Mouse (Mus musculus) MEL (cell line): ENCODE results near the gene Pdpr. TPM values are rescaled to one million over a fixed set of nuclear protein-coding genes. Genes with fewer than 3 reads are reported as not detected.
"Not testable (repeated sequence)": the region's sequence is repeated elsewhere in the genome, so short reads cannot be mapped to it uniquely, and the experiment has no call there.

Experiments
- DNase-seq: peaks from one replicate; pipeline ENCODE4 v3.0.0; 2011; ENCODE audit warnings: low read depth, low spot score
- H3K27ac ChIP-seq: 2 replicates; pipeline ENCODE4 v1.5.1; 2012; ENCODE audit warnings: low read depth, mild to moderate bottlenecking, control low read depth, low read length, moderate library complexity; ENCODE audit not compliant: control insufficient read depth
- H3K27me3 ChIP-seq, 2 experiments: fragments of 150-350 bp in 1 of 2; sonication (generic) in 1 of 2; 2 replicates each; pipeline ENCODE4 v1.6.1; 2012; ENCODE audit warnings: low read length in 2 of 2, mild to moderate bottlenecking in 2 of 2, improper control_type of control experiment in 1 of 2, moderate library complexity in 1 of 2; ENCODE audit not compliant: insufficient read depth in 2 of 2, control insufficient read depth in 1 of 2
- H3K36me3 ChIP-seq, 2 experiments: 2 replicates each; pipeline ENCODE4 v1.6.1; 2012 to 2014; ENCODE audit warnings: low read length in 2 of 2, improper control_type of control experiment in 1 of 2, inconsistent platforms in 1 of 2, mild to moderate bottlenecking in 1 of 2; ENCODE audit not compliant: insufficient read depth in 2 of 2, control insufficient read depth in 1 of 2
- H3K4me1 ChIP-seq, 2 experiments: fragments of 150-350 bp in 1 of 2; sonication (generic) in 1 of 2; 2 replicates each; pipeline ENCODE4 v1.6.1; 2012; ENCODE audit warnings: low read length in 2 of 2, improper control_type of control experiment in 1 of 2, mild to moderate bottlenecking in 1 of 2; ENCODE audit not compliant: insufficient read depth in 2 of 2, control insufficient read depth in 1 of 2
- H3K4me3 ChIP-seq, 2 experiments: fragments of 150-350 bp in 1 of 2; sonication (generic) in 1 of 2; 2 replicates each; pipeline ENCODE4 v1.5.1; 2012; ENCODE audit warnings: low read depth in 2 of 2, low read length in 2 of 2, mild to moderate bottlenecking in 2 of 2, moderate library complexity in 2 of 2, control low read depth in 1 of 2, improper control_type of control experiment in 1 of 2; ENCODE audit not compliant: control insufficient read depth in 1 of 2, insufficient read depth in 1 of 2
- H3K79me2 ChIP-seq: 2 replicates; pipeline ENCODE4 v1.6.1; 2012; ENCODE audit warnings: mild to moderate bottlenecking, low read length, moderate library complexity; ENCODE audit not compliant: control insufficient read depth, poor library complexity, insufficient read depth
- H3K9ac ChIP-seq: 2 replicates; pipeline ENCODE4 v1.6.1; 2012; ENCODE audit warnings: low read depth, mild to moderate bottlenecking, control low read depth, low read length, moderate library complexity; ENCODE audit not compliant: control insufficient read depth, poor library complexity, severe bottlenecking
- H3K9me3 ChIP-seq: fragments of 150-350 bp; sonication (generic); replicated peaks from 2 replicates; pipeline ENCODE4 v1.6.1; 2012; ENCODE audit warnings: mild to moderate bottlenecking, low read length, improper control_type of control experiment, moderate library complexity; ENCODE audit not compliant: insufficient read depth
- CHD1 ChIP-seq: IDR thresholded peaks from 2 replicates; pipeline ENCODE4 v1.6.1; 2012; ENCODE audit warnings: low read depth, mild to moderate bottlenecking, inconsistent platforms, low read length, improper control_type of control experiment
- CTCF ChIP-seq, 3 experiments: IDR thresholded peaks in 2 of 3; conservative IDR thresholded peaks in 1 of 3; 2 replicates each; pipeline ENCODE4 v1.5.1; 2011 to 2012; ENCODE audit warnings: low read length in 3 of 3, low read depth in 2 of 3, mild to moderate bottlenecking in 2 of 3, improper control_type of control experiment in 1 of 3, inconsistent platforms in 1 of 3, mixed read lengths in 1 of 3, moderate library complexity in 1 of 3; ENCODE audit not compliant: control insufficient read depth in 1 of 3, insufficient read depth in 1 of 3, poor library complexity in 1 of 3, severe bottlenecking in 1 of 3
- E2F4 ChIP-seq: IDR thresholded peaks from 2 replicates; pipeline ENCODE4 v1.6.1; 2011; ENCODE audit warnings: low read depth, low read length, improper control_type of control experiment, borderline replicate concordance
- ELF1 ChIP-seq: IDR thresholded peaks from 2 replicates; pipeline ENCODE4 v1.6.1; 2014; ENCODE audit warnings: low read depth, mild to moderate bottlenecking, inconsistent platforms, low read length, improper control_type of control experiment, moderate library complexity
- ETS1 ChIP-seq: IDR thresholded peaks from 2 replicates; pipeline ENCODE4 v1.6.1; 2012; ENCODE audit warnings: low read depth, mild to moderate bottlenecking, inconsistent platforms, low read length, improper control_type of control experiment, moderate library complexity
- GABPA ChIP-seq: IDR thresholded peaks from 2 replicates; pipeline ENCODE4 v1.6.1; 2012; ENCODE audit warnings: low read depth, mild to moderate bottlenecking, inconsistent platforms, low read length, improper control_type of control experiment, moderate library complexity
- JUND ChIP-seq: IDR thresholded peaks from 2 replicates; pipeline ENCODE4 v1.6.1; 2011; ENCODE audit warnings: low read depth, mild to moderate bottlenecking, improper control_type of control experiment, low read length
- KAT2A ChIP-seq: conservative IDR thresholded peaks from 2 replicates; pipeline ENCODE4 v1.6.1; 2012; ENCODE audit warnings: low read depth, low read length, improper control_type of control experiment, inconsistent platforms
- MAX ChIP-seq: IDR thresholded peaks from 2 replicates; pipeline ENCODE4 v1.6.1; 2011; ENCODE audit warnings: low read length, improper control_type of control experiment
- MXI1 ChIP-seq: IDR thresholded peaks from 2 replicates; pipeline ENCODE4 v1.6.1; 2011; ENCODE audit warnings: mild to moderate bottlenecking, low read depth, low read length, improper control_type of control experiment
- MYB ChIP-seq: IDR thresholded peaks from 2 replicates; pipeline ENCODE4 v1.6.1; 2011; ENCODE audit warnings: mild to moderate bottlenecking, low read depth, low read length, improper control_type of control experiment
- POLR2A ChIP-seq, 2 experiments: IDR thresholded peaks; 2 replicates each; pipeline ENCODE4 v1.6.1; 2011 to 2012; ENCODE audit warnings: low read length in 2 of 2, mild to moderate bottlenecking in 2 of 2, control low read depth in 1 of 2, improper control_type of control experiment in 1 of 2, low read depth in 1 of 2, moderate library complexity in 1 of 2; ENCODE audit not compliant: control insufficient read depth in 1 of 2, insufficient read depth in 1 of 2, poor library complexity in 1 of 2
- POLR2AphosphoS2 ChIP-seq: IDR thresholded peaks from 2 replicates; pipeline ENCODE4 v1.6.1; 2011; ENCODE audit warnings: low read length, improper control_type of control experiment
- POLR2AphosphoS5 ChIP-seq: IDR thresholded peaks from 2 replicates; pipeline ENCODE4 v1.6.1; 2012; ENCODE audit warnings: low read depth, borderline replicate concordance, mild to moderate bottlenecking, inconsistent platforms, low read length, moderate library complexity, mixed read lengths
- SMC3 ChIP-seq: IDR thresholded peaks from 2 replicates; pipeline ENCODE4 v1.6.1; 2011; ENCODE audit warnings: low read depth, low read length, improper control_type of control experiment
- TBP ChIP-seq: IDR thresholded peaks from 2 replicates; pipeline ENCODE4 v1.8.0; 2011; ENCODE audit warnings: low read depth, low read length, improper control_type of control experiment
- TCF12 ChIP-seq: IDR thresholded peaks from 2 replicates; pipeline ENCODE4 v1.6.1; 2014; ENCODE audit warnings: low read depth, mild to moderate bottlenecking, inconsistent platforms, low read length, improper control_type of control experiment, moderate library complexity
- USF1 ChIP-seq: IDR thresholded peaks from 2 replicates; pipeline ENCODE4 v1.6.1; 2014; ENCODE audit warnings: low read depth, mild to moderate bottlenecking, inconsistent platforms, low read length, improper control_type of control experiment, moderate library complexity
- USF2 ChIP-seq, 2 experiments: IDR thresholded peaks; 2 replicates each; pipeline ENCODE4 v1.6.1; 2011 to 2012; ENCODE audit warnings: improper control_type of control experiment in 2 of 2, low read length in 2 of 2, borderline replicate concordance in 1 of 2, inconsistent platforms in 1 of 2, low read depth in 1 of 2, mild to moderate bottlenecking in 1 of 2; ENCODE audit not compliant: insufficient read depth in 1 of 2
- ZC3H11A ChIP-seq: IDR thresholded peaks from 2 replicates; pipeline ENCODE4 v1.6.1; 2012; ENCODE audit warnings: low read depth, mild to moderate bottlenecking, inconsistent platforms, low read length, improper control_type of control experiment
- ZKSCAN1 ChIP-seq: IDR thresholded peaks from 2 replicates; pipeline ENCODE4 v1.6.1; 2012; ENCODE audit warnings: low read depth, mild to moderate bottlenecking, inconsistent platforms, low read length, improper control_type of control experiment, moderate library complexity
- ZNF384 ChIP-seq: IDR thresholded peaks from 2 replicates; pipeline ENCODE4 v1.6.1; 2012; ENCODE audit warnings: low read depth, mild to moderate bottlenecking, inconsistent platforms, low read length, improper control_type of control experiment
- polyA plus RNA-seq, 2 experiments: library from polyadenylated mRNA; stranded (reverse) in 1 of 2; unstranded in 1 of 2; fragments of >175 nt in 1 of 2; fragments of >200 nt in 1 of 2; gene quantifications; 2 replicates each; pipeline versions ENCODE4 v1.2.1 to v1.2.4; 2012; ENCODE audit warnings: low replicate concordance in 2 of 2, low read depth in 1 of 2; ENCODE audit not compliant: insufficient read length in 2 of 2, insufficient read depth in 1 of 2, missing spikeins in 1 of 2
- total RNA-seq: library from RNA; depleted of rRNA; stranded (reverse); fragments of 300-350 nt; gene quantifications from 2 replicates; pipeline ENCODE4 v1.2.3, GENCODE M21; 2012

The Pdpr gene
- total and polyA plus RNA-seq, 3 experiments: 13.4 to 13.5 TPM; not detected in 1

- DNase-seq, H3K27ac ChIP-seq, H3K4me3 ChIP-seq, H3K9ac ChIP-seq, H3K79me2 ChIP-seq, H3K9me3 ChIP-seq, H3K27me3 ChIP-seq, H3K4me1 ChIP-seq, H3K36me3 ChIP-seq: not testable (repeated sequence)
- peak; percentile 63; the same call in 1 of the 2 replicates for TF ChIP-seq TBP
Measured at GRCm38 (mm10) chr8:111092326-111092725, 2.1 kb upstream of the Pdpr start, which contains the start of gene Clec18a. Gene Clec18a, minus strand, starts transcription at chr8:111092426.

- H3K27me3 ChIP-seq, H3K4me1 ChIP-seq, H3K27ac ChIP-seq, H3K9me3 ChIP-seq, H3K36me3 ChIP-seq: not testable (repeated sequence)
- Histone ChIP-seq H3K9ac (peak overlapping the region; percentile 80), H3K4me3 (peak overlapping the region; percentile 86 to 90), H3K79me2 (peaks cover 11% of the 10 kb centered on the region)
- TF ChIP-seq POLR2A (IDR thresholded peaks at IDR 0.05; ENCODE audit: control insufficient read depth in 1 of 2, insufficient read depth in 1 of 2, low read depth in 1 of 2, low read length in 2 of 2, poor library complexity in 1 of 2): peak in 1 of 2 experiments; percentile 37; a peak in 1 of 4 replicates
- peak; percentile 37 for TF ChIP-seq MXI1
- peak; percentile 39 for DNase-seq
Measured at GRCm38 (mm10) chr8:111094719-111095302, 381 bp downstream of the Pdpr start.

GRCm38 (mm10) chr8:111114891-111115290 is 20.5 kb downstream of the Pdpr start:
- H3K4me3 ChIP-seq: no peak overlapping the region
- peaks cover 0 to 10% of the 10 kb centered on the region in 2 experiments; a peak in 2 of 4 replicates for H3K36me3 ChIP-seq
- no peak for DNase-seq

GRCm38 (mm10) chr8:111119481-111119880 is 25.1 kb downstream of the Pdpr start:
- peaks cover 0 to 13% of the 10 kb centered on the region in 2 experiments; a peak in 2 of 4 replicates for H3K36me3 ChIP-seq
- H3K9me3 ChIP-seq: no peaks in the 10 kb centered on the region
- no peak overlapping the region for H3K4me3 ChIP-seq
- H3K27ac ChIP-seq: no peak overlapping the region
- H3K9ac ChIP-seq: no peak overlapping the region
- no peaks in the 10 kb centered on the region for H3K79me2 ChIP-seq
- no peaks in the 10 kb centered on the region for H3K27me3 ChIP-seq
- TF ChIP-seq POLR2A (IDR thresholded peaks at IDR 0.05; ENCODE audit: control insufficient read depth in 1 of 2, insufficient read depth in 1 of 2, low read depth in 1 of 2, low read length in 2 of 2, poor library complexity in 1 of 2): no peak
- no peak for TF ChIP-seq GABPA
- no peak for TF ChIP-seq CTCF (IDR thresholded peaks at IDR 0.05 in 2 of 3, conservative IDR thresholded peaks at IDR 0.05 in 1 of 3; ENCODE audit: control insufficient read depth in 1 of 3, insufficient read depth in 1 of 3, low read depth in 2 of 3, low read length in 3 of 3, poor library complexity in 1 of 3, severe bottlenecking in 1 of 3)
- no peak for TF ChIP-seq ZKSCAN1
- TF ChIP-seq TBP: no peak
- TF ChIP-seq MYB: no peak
- TF ChIP-seq TCF12: no peak
- no peak for TF ChIP-seq E2F4
- TF ChIP-seq USF2 (IDR thresholded peaks at IDR 0.05; ENCODE audit: borderline replicate concordance in 1 of 2, insufficient read depth in 1 of 2, low read depth in 1 of 2, low read length in 2 of 2): no peak
- no peak for TF ChIP-seq MXI1
- TF ChIP-seq JUND: no peak
- no peak for TF ChIP-seq SMC3
- TF ChIP-seq ZC3H11A: no peak
- no peak for TF ChIP-seq KAT2A
- no peak for DNase-seq
- H3K4me1 ChIP-seq: no peaks in the 10 kb centered on the region

More at GRCm38 (mm10) chr8:111114891-111115290, 20.5 kb downstream of the Pdpr start:
- TF ChIP-seq POLR2AphosphoS5: no peak
- no peak for TF ChIP-seq CHD1
- TF ChIP-seq ELF1: no peak
- no peak for TF ChIP-seq USF2 (IDR thresholded peaks at IDR 0.05; ENCODE audit: borderline replicate concordance in 1 of 2, insufficient read depth in 1 of 2, low read depth in 1 of 2, low read length in 2 of 2)
- no peak for TF ChIP-seq USF1
- TF ChIP-seq ZC3H11A: no peak
- no peak for TF ChIP-seq ZNF384
- TF ChIP-seq ETS1: no peak
- TF ChIP-seq POLR2AphosphoS2: no peak
- TF ChIP-seq POLR2A (IDR thresholded peaks at IDR 0.05; ENCODE audit: control insufficient read depth in 1 of 2, insufficient read depth in 1 of 2, low read depth in 1 of 2, low read length in 2 of 2, poor library complexity in 1 of 2): no peak
- TF ChIP-seq MAX: no peak
- TF ChIP-seq, all 39 proteins: peak for 0
- Histone ChIP-seq H3K4me1 (no peaks in the 10 kb centered on the region), H3K9ac (no peak overlapping the region), H3K27ac (no peak overlapping the region), H3K9me3 (no peaks in the 10 kb centered on the region), H3K27me3 (no peaks in the 10 kb centered on the region), H3K79me2 (no peaks in the 10 kb centered on the region)
